Mouse (Mus musculus): ENCODE measurements around the gene Hacd2. TPM values are rescaled to one million over a fixed set of nuclear protein-coding genes. Genes with fewer than 3 reads are reported as not detected.

Gene Hacd2
- polyA plus RNA-seq, 1 experiment from 2014 or later, result 27.2 TPM

GRCm38 (mm10) chr16:35156306-35156695 lies 134.1 kb downstream of the Hacd2 start:
- no peak overlapping the region for H3K27ac ChIP-seq (ENCODE audit: low read depth, low read length)
- no peak overlapping the region for H3K9ac ChIP-seq (ENCODE audit: low read length)
- no peak for DNase-seq (ENCODE audit: low spot score, missing footprints)
- peak overlapping the region; percentile 95 for H3K4me2 ChIP-seq
- 4% methylated on average over 45 of the region's 48 CpGs for WGBS
- H3K9me3 ChIP-seq (ENCODE audit: control insufficient read depth, low read length), result no peaks in the 10 kb centered on the region
- H3K4me3 ChIP-seq (ENCODE audit: low read depth, low read length), result peak overlapping the region; percentile 74
- ATAC-seq (ENCODE audit: low FRiP score), result no peak
- H3K4me1 ChIP-seq (ENCODE audit: control insufficient read depth, insufficient read depth, low read length), result peaks cover 19% of the 10 kb centered on the region
- no peaks in the 10 kb centered on the region for H3K36me3 ChIP-seq (ENCODE audit: control insufficient read depth, insufficient read depth, low read length)
- H3K27me3 ChIP-seq (ENCODE audit: control insufficient read depth, insufficient read depth, low read length), result peaks cover 46% of the 10 kb centered on the region

GRCm38 (mm10) chr16:35156832-35157231 lies 134.6 kb downstream of the Hacd2 start:
- WGBS, result 80% methylated on average over 21 of the region's 21 CpGs
- Histone ChIP-seq H3K36me3 (ENCODE audit: control insufficient read depth, insufficient read depth, low read length) (no peaks in the 10 kb centered on the region), H3K4me2 (peak overlapping the region; percentile 95; the same call in 1 of the 2 replicates), H3K4me1 (ENCODE audit: control insufficient read depth, insufficient read depth, low read length) (peaks cover 19% of the 10 kb centered on the region), H3K4me3 (ENCODE audit: low read depth, low read length) (peak overlapping the region; percentile 74; the same call in 1 of the 2 replicates), H3K27ac (ENCODE audit: low read depth, low read length) (no peak overlapping the region), H3K27me3 (ENCODE audit: control insufficient read depth, insufficient read depth, low read length) (peaks cover 42% of the 10 kb centered on the region), H3K9ac (ENCODE audit: low read length) (no peak overlapping the region), H3K9me3 (ENCODE audit: control insufficient read depth, low read length) (no peaks in the 10 kb centered on the region)
- no peak for ATAC-seq (ENCODE audit: low FRiP score)
- no peak for DNase-seq (ENCODE audit: low spot score, missing footprints)

Other genes with a start within 250 kb of the Hacd2 start
- 1.7 TPM in 2 replicates for gene Adcy5, start 132.4 kb downstream of the Hacd2 start, polyA plus RNA-seq (2014; fragmentation: Nextera tagmentation; extraction: Ambion mirVana)

All from midbrain, embryonic 11.5 days (tissue).